Mouse (Mus musculus): ENCODE results near the gene Lyl1. TPM values are rescaled to one million over a fixed set of nuclear protein-coding genes. Genes with fewer than 3 reads are reported as not detected.

Lyl1 gene
- polyA plus RNA-seq, 1 experiment, result 0.04 TPM

DNA sequence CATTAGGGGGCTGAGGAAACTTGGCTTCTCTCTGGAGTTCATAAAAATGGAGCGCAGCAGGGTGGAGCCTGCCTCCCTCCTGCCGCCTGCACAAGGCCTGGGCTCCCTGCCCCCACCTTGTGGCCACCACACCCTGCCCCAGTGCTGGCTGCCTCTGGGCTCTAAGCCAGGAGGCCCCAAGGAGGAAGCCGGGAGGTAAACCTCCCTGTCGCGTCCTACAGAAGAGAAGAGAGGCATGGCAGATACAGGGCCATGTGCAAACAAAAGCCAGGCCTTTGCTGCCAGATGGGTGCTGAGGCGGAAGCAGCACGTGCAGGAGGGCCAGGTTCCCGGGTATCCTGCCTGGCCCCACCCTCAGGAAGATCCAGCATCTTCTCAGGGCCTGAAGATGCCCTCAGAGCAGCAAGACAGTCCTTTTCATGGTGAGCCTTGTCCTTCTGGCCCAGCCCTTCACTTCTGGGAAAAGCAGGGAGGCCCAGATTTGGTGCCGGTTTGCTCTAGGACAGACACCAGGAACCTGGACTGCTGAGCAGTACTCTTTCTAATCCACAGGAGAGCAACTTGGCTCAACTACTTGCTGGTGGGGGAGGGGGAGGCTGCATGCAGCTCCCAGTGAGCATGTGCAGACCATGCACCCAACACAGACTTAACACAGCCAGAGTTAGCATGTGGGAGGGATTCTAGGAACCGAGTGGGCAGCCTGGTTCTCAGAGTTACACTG, 21.8 kb downstream of the Lyl1 start, which contains the start of gene G430095P16Rik:
Gene G430095P16Rik, plus strand, starts transcription at position 158 of the 721 bp plus-strand sequence.
- H3ac ChIP-seq (ENCODE audit: control insufficient read depth, insufficient read length, low read depth), result peak within 1 kb of the TSS; percentile 49
- H3K27me3 ChIP-seq (ENCODE audit: control insufficient read depth, insufficient read depth, insufficient read length), result no peaks in the 10 kb centered on the region
- H3K79me2 ChIP-seq (ENCODE audit: control insufficient read depth, insufficient read depth), result peaks cover 12% of the 10 kb centered on the region
- TF ChIP-seq FOSL1 (IDR thresholded peaks at IDR 0.05; ENCODE audit: insufficient read depth, low read length, poor library complexity, severe bottlenecking) (no peak), CEBPB (IDR thresholded peaks at IDR 0.05; ENCODE audit: low read depth) (no peak), MYOD1 (IDR thresholded peaks at IDR 0.05; ENCODE audit: control insufficient read depth, insufficient read length, low read depth) (no peak), MAX (IDR thresholded peaks at IDR 0.05) (peak; percentile 84), USF1 (IDR thresholded peaks at IDR 0.05; ENCODE audit: low read depth) (no peak)
- peaks cover 74% of the 10 kb centered on the region for H3K36me3 ChIP-seq (ENCODE audit: control insufficient read depth, insufficient read depth)
- H3K79me3 ChIP-seq (ENCODE audit: low read depth), result no peaks in the 10 kb centered on the region
- H3K4me3 ChIP-seq (ENCODE audit: insufficient read depth, poor library complexity, severe bottlenecking), result no peak within 1 kb of the TSS

DNA sequence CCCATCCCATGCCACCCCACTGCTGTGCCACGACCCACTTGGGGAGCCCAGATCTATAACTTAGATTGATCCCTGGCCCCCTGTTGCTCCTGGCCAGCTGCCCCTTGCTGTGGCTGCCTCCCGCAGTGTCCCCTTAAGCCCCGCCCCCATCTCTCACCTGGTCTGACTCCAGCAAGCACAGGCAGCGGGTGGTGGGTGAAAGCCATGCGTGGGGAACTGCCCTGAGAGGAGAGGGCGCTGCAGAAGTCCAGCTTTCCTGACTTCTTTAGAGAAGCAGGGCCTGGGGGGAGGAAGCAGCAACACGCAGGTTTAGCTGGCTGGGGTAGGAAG, 22.3 kb downstream of the Lyl1 start:
- peaks cover 69% of the 10 kb centered on the region for H3K36me3 ChIP-seq (ENCODE audit: control insufficient read depth, insufficient read depth)
- TF ChIP-seq MYOG (IDR thresholded peaks at IDR 0.05; ENCODE audit: control insufficient read depth, extremely low read depth, insufficient read length), result no peak
- no peak for TF ChIP-seq USF1 (IDR thresholded peaks at IDR 0.05; ENCODE audit: low read depth)
- no peak for TF ChIP-seq MAX (IDR thresholded peaks at IDR 0.05)
- TF ChIP-seq CTCF (IDR thresholded peaks at IDR 0.05; ENCODE audit: control insufficient read depth, insufficient read depth, insufficient read length), result no peak
- TF ChIP-seq FOSL1 (IDR thresholded peaks at IDR 0.05; ENCODE audit: insufficient read depth, low read length, poor library complexity, severe bottlenecking), result no peak
- no peak for TF ChIP-seq MYOD1 (IDR thresholded peaks at IDR 0.05; ENCODE audit: control insufficient read depth, insufficient read length, low read depth)
- TF ChIP-seq CEBPB (IDR thresholded peaks at IDR 0.05; ENCODE audit: low read depth), result no peak
- H3K4me3 ChIP-seq (ENCODE audit: insufficient read depth, poor library complexity, severe bottlenecking), result no peak overlapping the region
- H3ac ChIP-seq (ENCODE audit: control insufficient read depth, insufficient read length, low read depth), result no peak overlapping the region
- H3K79me2 ChIP-seq (ENCODE audit: control insufficient read depth, insufficient read depth), result peaks cover 12% of the 10 kb centered on the region
- H3K27me3 ChIP-seq (ENCODE audit: control insufficient read depth, insufficient read depth, insufficient read length), result no peaks in the 10 kb centered on the region
- H3K79me3 ChIP-seq (ENCODE audit: low read depth), result no peaks in the 10 kb centered on the region

DNA sequence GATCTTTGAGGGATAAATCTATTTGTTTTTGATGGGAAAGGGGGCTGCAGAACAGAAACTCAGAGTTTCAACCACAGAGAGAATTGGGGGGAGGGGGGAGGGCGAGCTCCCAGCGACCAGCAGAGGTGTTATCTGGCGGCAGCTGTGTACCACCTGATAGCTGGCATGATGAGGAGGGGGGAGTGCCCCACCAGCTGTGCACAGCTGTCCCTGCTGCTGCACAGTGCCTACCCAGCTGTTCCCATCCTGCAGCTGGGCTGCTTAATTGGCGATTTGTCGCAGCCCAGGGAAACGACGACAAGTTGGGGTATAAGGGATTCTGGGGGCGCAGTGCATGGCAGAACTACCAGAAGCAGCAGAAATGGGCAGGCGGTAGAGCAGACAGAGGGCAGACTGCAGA, 23.4 kb downstream of the Lyl1 start:
- peaks cover 14% of the 10 kb centered on the region for H3K79me2 ChIP-seq (ENCODE audit: control insufficient read depth, insufficient read depth)
- H3K27me3 ChIP-seq (ENCODE audit: control insufficient read depth, insufficient read depth, insufficient read length), result no peaks in the 10 kb centered on the region
- H3K4me3 ChIP-seq (ENCODE audit: insufficient read depth, poor library complexity, severe bottlenecking), result no peak overlapping the region
- no peak for TF ChIP-seq CEBPB (IDR thresholded peaks at IDR 0.05; ENCODE audit: low read depth)
- no peak for TF ChIP-seq MYOG (IDR thresholded peaks at IDR 0.05; ENCODE audit: control insufficient read depth, extremely low read depth, insufficient read length)
- TF ChIP-seq MYOD1 (IDR thresholded peaks at IDR 0.05; ENCODE audit: control insufficient read depth, insufficient read length, low read depth), result peak; percentile 82
- H3ac ChIP-seq (ENCODE audit: control insufficient read depth, insufficient read length, low read depth), result no peak overlapping the region
- no peaks in the 10 kb centered on the region for H3K79me3 ChIP-seq (ENCODE audit: low read depth)
- H3K36me3 ChIP-seq (ENCODE audit: control insufficient read depth, insufficient read depth), result peaks cover 62% of the 10 kb centered on the region

DNA sequence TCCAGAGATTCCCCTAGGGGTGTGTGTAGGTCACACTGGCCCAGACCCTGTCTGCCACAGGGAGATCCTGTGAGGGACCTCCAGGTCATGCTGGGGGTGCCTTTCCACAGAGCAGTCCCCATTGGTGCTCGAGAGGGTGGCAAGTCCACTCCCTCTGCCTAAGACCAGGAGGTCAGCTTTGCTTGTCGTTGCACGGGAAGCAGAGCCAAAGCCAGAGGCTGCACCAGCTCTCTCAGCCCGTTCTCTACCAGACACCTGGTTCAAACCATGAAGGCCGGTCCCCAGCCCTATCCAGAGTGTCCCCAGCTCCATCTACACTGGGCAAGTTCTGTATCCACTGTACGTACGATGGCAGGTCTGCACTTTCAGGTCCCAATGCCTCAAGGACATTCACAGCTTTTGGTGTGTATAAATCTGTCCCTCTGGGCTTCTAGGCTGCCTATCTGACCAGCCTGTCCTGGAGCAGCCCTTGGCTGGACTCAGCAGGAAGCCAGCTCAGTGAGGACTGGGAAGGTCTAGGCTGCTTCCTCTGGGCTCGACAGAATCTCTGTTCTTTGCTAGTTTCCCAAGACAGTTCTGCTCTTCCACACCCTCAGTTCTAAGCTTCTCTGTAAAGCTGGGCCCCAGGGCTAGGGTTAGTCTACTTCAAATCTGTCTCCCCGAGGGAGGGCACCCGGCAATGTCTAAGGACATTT, 24.1 kb downstream of the Lyl1 start:
- no peaks in the 10 kb centered on the region for H3K27me3 ChIP-seq (ENCODE audit: control insufficient read depth, insufficient read depth, insufficient read length)
- no peaks in the 10 kb centered on the region for H3K79me3 ChIP-seq (ENCODE audit: low read depth)
- peaks cover 55% of the 10 kb centered on the region for H3K36me3 ChIP-seq (ENCODE audit: control insufficient read depth, insufficient read depth)
- no peak overlapping the region for H3ac ChIP-seq (ENCODE audit: control insufficient read depth, insufficient read length, low read depth)
- TF ChIP-seq CEBPB (IDR thresholded peaks at IDR 0.05; ENCODE audit: low read depth) (no peak), FOSL1 (IDR thresholded peaks at IDR 0.05; ENCODE audit: insufficient read depth, low read length, poor library complexity, severe bottlenecking) (no peak), MYOG (IDR thresholded peaks at IDR 0.05; ENCODE audit: control insufficient read depth, extremely low read depth, insufficient read length) (no peak), CTCF (IDR thresholded peaks at IDR 0.05; ENCODE audit: control insufficient read depth, insufficient read depth, insufficient read length) (no peak), MYOD1 (IDR thresholded peaks at IDR 0.05; ENCODE audit: control insufficient read depth, insufficient read length, low read depth) (no peak), MAX (IDR thresholded peaks at IDR 0.05) (no peak), USF1 (IDR thresholded peaks at IDR 0.05; ENCODE audit: low read depth) (no peak)
- H3K4me3 ChIP-seq (ENCODE audit: insufficient read depth, poor library complexity, severe bottlenecking), result no peak overlapping the region
- H3K79me2 ChIP-seq (ENCODE audit: control insufficient read depth, insufficient read depth), result peaks cover 19% of the 10 kb centered on the region

DNA sequence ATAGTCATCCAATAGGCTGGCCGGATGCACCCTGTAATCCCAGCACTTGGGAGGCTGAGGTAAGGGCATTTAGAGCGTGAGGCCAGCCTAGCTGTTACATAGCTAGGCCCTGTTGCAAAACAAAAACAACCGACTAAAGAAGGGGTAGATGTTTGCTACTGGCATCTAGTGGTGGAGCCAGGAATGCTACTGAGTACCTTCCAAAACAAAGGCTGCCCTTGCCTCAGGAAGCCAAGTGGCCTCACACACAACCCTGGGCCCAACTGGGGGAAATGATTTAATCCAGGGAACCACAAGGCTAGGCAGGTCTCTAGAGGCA, 24.6 kb downstream of the Lyl1 start:
- Histone ChIP-seq H3ac (ENCODE audit: control insufficient read depth, insufficient read length, low read depth) (no peak overlapping the region), H3K27me3 (ENCODE audit: control insufficient read depth, insufficient read depth, insufficient read length) (no peaks in the 10 kb centered on the region), H3K79me2 (ENCODE audit: control insufficient read depth, insufficient read depth) (peaks cover 19% of the 10 kb centered on the region), H3K4me3 (ENCODE audit: insufficient read depth, poor library complexity, severe bottlenecking) (no peak overlapping the region), H3K36me3 (ENCODE audit: control insufficient read depth, insufficient read depth) (peaks cover 51% of the 10 kb centered on the region), H3K79me3 (ENCODE audit: low read depth) (no peaks in the 10 kb centered on the region)
- TF ChIP-seq USF1 (IDR thresholded peaks at IDR 0.05; ENCODE audit: low read depth) (no peak), CTCF (IDR thresholded peaks at IDR 0.05; ENCODE audit: control insufficient read depth, insufficient read depth, insufficient read length) (no peak), MYOG (IDR thresholded peaks at IDR 0.05; ENCODE audit: control insufficient read depth, extremely low read depth, insufficient read length) (no peak), MYOD1 (IDR thresholded peaks at IDR 0.05; ENCODE audit: control insufficient read depth, insufficient read length, low read depth) (no peak), FOSL1 (IDR thresholded peaks at IDR 0.05; ENCODE audit: insufficient read depth, low read length, poor library complexity, severe bottlenecking) (no peak), MAX (IDR thresholded peaks at IDR 0.05) (no peak), CEBPB (IDR thresholded peaks at IDR 0.05; ENCODE audit: low read depth) (no peak)

Data from C2C12 (cell line).